9 mouse cellular contexts compared by ENCODE assay signal in genomic region chr2:181568272-181569008, GRCm38 (mm10). TPM values are rescaled to one million over a fixed set of nuclear protein-coding genes. Genes with fewer than 3 reads are reported as not detected.
DNase-seq lines count a peak whose midpoint lies in the region; ATAC-seq and TF ChIP-seq lines count a peak whose summit lies in the region.
"Had no signal": no experiment of that assay in that cellular context is flagged by ENCODE, and none has a peak within 500 bp of the region (broad histone marks: within the 10 kb centered on the region; RNA-seq: fewer than 3 reads in every experiment).

No protein-coding gene starts in this region.

- peak; percentile 67 for TF ChIP-seq EP300 in liver, embryonic 14.5 days (IDR thresholded peaks at IDR 0.05; ENCODE audit: low read depth)

- H3K9me3 ChIP-seq in forebrain, embryonic 14.5 days (replicated peaks; ENCODE audit: control insufficient read depth, low read length), result no peaks in the 10 kb centered on the region
- no peaks in the 10 kb centered on the region for H3K9me3 ChIP-seq in forebrain, embryonic 13.5 days (replicated peaks)
- H3K9me3 ChIP-seq in liver, embryonic 14.5 days (ENCODE audit: control insufficient read depth, low read length), result no peaks in the 10 kb centered on the region

- peak; percentile 87 for TF ChIP-seq CTCF in liver, embryonic 14.5 days (IDR thresholded peaks at IDR 0.05; ENCODE audit: low read depth)

- peak; percentile 36 for DNase-seq in forebrain, embryonic 14.5 days (ENCODE audit: low spot score)
- DNase-seq in 416B (ENCODE audit: low read depth), result peak; percentile 68
- DNase-seq in T-cell, adult 2 months (ENCODE audit: low spot score), result peak; percentile 41
- peak in 2 of 3 experiments; percentile 45 to 53 for DNase-seq in liver, embryonic 14.5 days (ENCODE audit: low read depth in 3 of 3, low spot score in 3 of 3)
- peak; percentile 72 for DNase-seq in splenic B cell, adult 2 months (ENCODE audit: low read depth, low spot score)
- DNase-seq in left cerebral cortex, adult 8-10 months (ENCODE audit: low spot score in 2 of 2), result no peak

- no peak for ATAC-seq in forebrain, embryonic 14.5 days
- no peak for ATAC-seq in forebrain, embryonic 13.5 days
- ATAC-seq in granulocyte monocyte progenitor cell, adult 5-6 weeks (replicated peaks; ENCODE audit: poor library complexity, severe bottlenecking), result peak; percentile 81
- ATAC-seq in liver, embryonic 14.5 days (ENCODE audit: insufficient read depth), result peak; percentile 80

- 0 out of 2 replicates have a peak, but pooled peaks cover 14% of the 10 kb centered on the region for H3K36me3 ChIP-seq in forebrain, embryonic 14.5 days (ENCODE audit: control insufficient read depth, insufficient read depth, low read length)
- 0 out of 2 replicates have a peak, but pooled peaks cover 13% of the 10 kb centered on the region for H3K36me3 ChIP-seq in forebrain, embryonic 13.5 days (ENCODE audit: poor library complexity, severe bottlenecking)
- no peaks in the 10 kb centered on the region; the same call in 1 of the 2 replicates for H3K36me3 ChIP-seq in liver, embryonic 14.5 days (replicated peaks; ENCODE audit: control insufficient read depth, insufficient read depth, low read depth)
- 0 out of 2 replicates have a peak, but pooled peaks cover 1% of the 10 kb centered on the region for H3K36me3 ChIP-seq in splenic B cell, adult 2 months (ENCODE audit: control insufficient read depth, insufficient read depth, low read length, poor library complexity, severe bottlenecking)

- H3K4me1 ChIP-seq in forebrain, embryonic 14.5 days (ENCODE audit: control insufficient read depth, insufficient read depth, low read length), result no peaks in the 10 kb centered on the region
- H3K4me1 ChIP-seq in forebrain, embryonic 13.5 days, result no peaks in the 10 kb centered on the region
- H3K4me1 ChIP-seq in liver, embryonic 14.5 days (replicated peaks; ENCODE audit: control insufficient read depth in 2 of 2, insufficient read depth in 2 of 2, low read length in 1 of 2), result peaks cover 7 to 16% of the 10 kb centered on the region in 2 experiments

- no peak overlapping the region for H3K4me3 ChIP-seq in forebrain, embryonic 14.5 days (ENCODE audit: low read depth, low read length)
- H3K4me3 ChIP-seq in forebrain, embryonic 13.5 days, result no peak overlapping the region
- H3K4me3 ChIP-seq in liver, embryonic 14.5 days (ENCODE audit: insufficient read depth in 1 of 2, low read depth in 2 of 2, low read length in 2 of 2), result 0 out of 4 replicates have a peak overlapping the region, but pooled peaks of 1 of the 2 experiments have one; percentile 2

- no peak overlapping the region for H3K27ac ChIP-seq in forebrain, embryonic 14.5 days (ENCODE audit: low read depth, low read length)
- H3K27ac ChIP-seq in forebrain, embryonic 13.5 days, result no peak overlapping the region
- peak overlapping the region; percentile 57 for H3K27ac ChIP-seq in liver, embryonic 14.5 days
- H3K27ac ChIP-seq: macrophage had no signal

- 82% methylated on average over 7 of the region's 7 CpGs for WGBS in forebrain, embryonic 14.5 days
- 79% methylated on average over 7 of the region's 7 CpGs for WGBS in forebrain, embryonic 13.5 days
- WGBS in liver, embryonic 14.5 days (ENCODE audit: insufficient replicate concordance), result 21% methylated on average over 7 of the region's 7 CpGs

- H3K9ac ChIP-seq in forebrain, embryonic 14.5 days (ENCODE audit: low read length), result no peak overlapping the region
- H3K9ac ChIP-seq in forebrain, embryonic 13.5 days, result no peak overlapping the region
- H3K9ac ChIP-seq in liver, embryonic 14.5 days (replicated peaks), result peak overlapping the region; percentile 34; the same call in 1 of the 2 replicates

- no peaks in the 10 kb centered on the region for H3K27me3 ChIP-seq in forebrain, embryonic 14.5 days (replicated peaks; ENCODE audit: control insufficient read depth, insufficient read depth, low read length)
- no peaks in the 10 kb centered on the region for H3K27me3 ChIP-seq in forebrain, embryonic 13.5 days
- no peaks in the 10 kb centered on the region for H3K27me3 ChIP-seq in liver, embryonic 14.5 days (ENCODE audit: control insufficient read depth, insufficient read depth, low read length)
- no peaks in the 10 kb centered on the region for H3K27me3 ChIP-seq in splenic B cell, adult 2 months (ENCODE audit: control insufficient read depth, insufficient read depth, low read length, poor library complexity, severe bottlenecking)

- H3K4me2 ChIP-seq in forebrain, embryonic 14.5 days (ENCODE audit: low read length), result no peak overlapping the region
- no peak overlapping the region for H3K4me2 ChIP-seq in forebrain, embryonic 13.5 days
- peak overlapping the region; percentile 33 for H3K4me2 ChIP-seq in liver, embryonic 14.5 days (ENCODE audit: low read depth)

RNA-seq across cellular contexts. Expression of gene Uckl1, which starts 16.3 kb away (rescaled TPM):
- polyA plus RNA-seq in forebrain, embryonic 14.5 days (2014; fragmentation: Nextera tagmentation; extraction: Ambion mirVana), result 60.0 and 73.5 TPM in 2 replicates
- 54.6 and 58.1 TPM in 2 replicates for polyA plus RNA-seq in forebrain, embryonic 13.5 days (2015; fragmentation: Nextera tagmentation; extraction: Ambion mirVana)
- 118 and 128 TPM in 2 replicates for total RNA-seq in granulocyte monocyte progenitor cell, adult 5-6 weeks (2014; fragmentation: Nextera tagmentation)
- 41.5 and 54.1 TPM in 2 replicates for total RNA-seq in granulocyte monocyte progenitor cell, adult 5-6 weeks (2017)
- 30.8 and 33.3 TPM in 2 replicates for polyA plus RNA-seq in liver, embryonic 14.5 days (2012; rRNA removed)
- polyA plus RNA-seq in liver, embryonic 14.5 days (2014; fragmentation: Nextera tagmentation; extraction: Ambion mirVana), result 18.7 and 21.6 TPM in 2 replicates
- 10 to 100 TPM; 53.5 to 80.6 (median 63.6) TPM for total RNA-seq in left cerebral cortex, adult 8-10 months (2022)

RNA-seq across cellular contexts. Expression of gene Prpf6, which starts 23.2 kb away (rescaled TPM):
- 57.2 and 62.3 TPM in 2 replicates for polyA plus RNA-seq in forebrain, embryonic 14.5 days (2014; fragmentation: Nextera tagmentation; extraction: Ambion mirVana)
- 67.9 and 74.9 TPM in 2 replicates for polyA plus RNA-seq in forebrain, embryonic 13.5 days (2015; fragmentation: Nextera tagmentation; extraction: Ambion mirVana)
- 30.8 and 35.2 TPM in 2 replicates for total RNA-seq in granulocyte monocyte progenitor cell, adult 5-6 weeks (2014; fragmentation: Nextera tagmentation)
- total RNA-seq in granulocyte monocyte progenitor cell, adult 5-6 weeks (2017), result 68.8 and 71.6 TPM in 2 replicates
- polyA plus RNA-seq in liver, embryonic 14.5 days (2012; rRNA removed), result 9.5 and 15.7 TPM in 2 replicates
- polyA plus RNA-seq in liver, embryonic 14.5 days (2014; fragmentation: Nextera tagmentation; extraction: Ambion mirVana), result 22.3 and 25.9 TPM in 2 replicates
- total RNA-seq in left cerebral cortex, adult 8-10 months (2022), result 10 to 100 TPM; 54.0 to 60.9 (median 56.7) TPM

RNA-seq across cellular contexts. Expression of gene Zfp512b, which starts 24.2 kb away (rescaled TPM):
- polyA plus RNA-seq in forebrain, embryonic 14.5 days (2014; fragmentation: Nextera tagmentation; extraction: Ambion mirVana), result 30.5 and 38.6 TPM in 2 replicates
- polyA plus RNA-seq in forebrain, embryonic 13.5 days (2015; fragmentation: Nextera tagmentation; extraction: Ambion mirVana), result 49.7 and 56.4 TPM in 2 replicates
- total RNA-seq in granulocyte monocyte progenitor cell, adult 5-6 weeks (2014; fragmentation: Nextera tagmentation), result 21.1 and 23.5 TPM in 2 replicates
- 11.6 and 15.6 TPM in 2 replicates for total RNA-seq in granulocyte monocyte progenitor cell, adult 5-6 weeks (2017)
- 8.8 and 9.5 TPM in 2 replicates for polyA plus RNA-seq in liver, embryonic 14.5 days (2012; rRNA removed)
- 4.4 and 6.5 TPM in 2 replicates for polyA plus RNA-seq in liver, embryonic 14.5 days (2014; fragmentation: Nextera tagmentation; extraction: Ambion mirVana)
- total RNA-seq in left cerebral cortex, adult 8-10 months (2022), result 10 to 100 TPM; 68.9 to 94.3 (median 77.1) TPM

RNA-seq across cellular contexts. Expression of gene Samd10, which starts 30.6 kb away (rescaled TPM):
- 140 and 145 TPM in 2 replicates for polyA plus RNA-seq in forebrain, embryonic 14.5 days (2014; fragmentation: Nextera tagmentation; extraction: Ambion mirVana)
- polyA plus RNA-seq in forebrain, embryonic 13.5 days (2015; fragmentation: Nextera tagmentation; extraction: Ambion mirVana), result 88.7 and 105 TPM in 2 replicates
- 6.2 and 13.1 TPM in 2 replicates for total RNA-seq in granulocyte monocyte progenitor cell, adult 5-6 weeks (2014; fragmentation: Nextera tagmentation)
- 3.2 and 4.5 TPM in 2 replicates for total RNA-seq in granulocyte monocyte progenitor cell, adult 5-6 weeks (2017)
- 1.6 TPM in 2 replicates for polyA plus RNA-seq in liver, embryonic 14.5 days (2012; rRNA removed)
- 1.5 TPM in 2 replicates for polyA plus RNA-seq in liver, embryonic 14.5 days (2014; fragmentation: Nextera tagmentation; extraction: Ambion mirVana)
- 10 to 100 TPM; 19.6 to 22.3 (median 21.6) TPM for total RNA-seq in left cerebral cortex, adult 8-10 months (2022)

RNA-seq across cellular contexts. Expression of gene Dnajc5, which starts 48.2 kb away (rescaled TPM):
- 127 and 165 TPM in 2 replicates for polyA plus RNA-seq in forebrain, embryonic 14.5 days (2014; fragmentation: Nextera tagmentation; extraction: Ambion mirVana)
- 140 and 165 TPM in 2 replicates for polyA plus RNA-seq in forebrain, embryonic 13.5 days (2015; fragmentation: Nextera tagmentation; extraction: Ambion mirVana)
- 43.8 and 47.1 TPM in 2 replicates for total RNA-seq in granulocyte monocyte progenitor cell, adult 5-6 weeks (2014; fragmentation: Nextera tagmentation)
- 46.4 and 54.5 TPM in 2 replicates for total RNA-seq in granulocyte monocyte progenitor cell, adult 5-6 weeks (2017)
- polyA plus RNA-seq in liver, embryonic 14.5 days (2012; rRNA removed), result 12.5 and 13.9 TPM in 2 replicates
- 20.0 and 23.7 TPM in 2 replicates for polyA plus RNA-seq in liver, embryonic 14.5 days (2014; fragmentation: Nextera tagmentation; extraction: Ambion mirVana)
- 100 to 1,000 TPM; 277 to 310 (median 297) TPM for total RNA-seq in left cerebral cortex, adult 8-10 months (2022)

Comparison
In these comparisons a context has a peak if more than half of its experiments do, and no peak if none do; other contexts are left out.
1. ATAC-seq: peak in granulocyte monocyte progenitor cell, adult 5-6 weeks (single experiment) and liver, embryonic 14.5 days (single experiment); none in forebrain, embryonic 14.5 days (single experiment) and forebrain, embryonic 13.5 days (single experiment).
2. DNase-seq: peak in forebrain, embryonic 14.5 days (single experiment), 416B (single experiment), T-cell, adult 2 months (single experiment), liver, embryonic 14.5 days (2 of 3) and splenic B cell, adult 2 months (single experiment); none in left cerebral cortex, adult 8-10 months (0 of 2).